Mouse (Mus musculus) cerebellum, adult 11 months (tissue): ENCODE measurements around the gene Cybrd1.

Source experiments
- DNase-seq: peaks from one replicate; pipeline ENCODE4 v3.0.0; 2022

The Cybrd1 gene

GRCm38 (mm10) chr2:71176329-71177249 lies 58.9 kb downstream of the Cybrd1 start:
- no peak for DNase-seq

DNA sequence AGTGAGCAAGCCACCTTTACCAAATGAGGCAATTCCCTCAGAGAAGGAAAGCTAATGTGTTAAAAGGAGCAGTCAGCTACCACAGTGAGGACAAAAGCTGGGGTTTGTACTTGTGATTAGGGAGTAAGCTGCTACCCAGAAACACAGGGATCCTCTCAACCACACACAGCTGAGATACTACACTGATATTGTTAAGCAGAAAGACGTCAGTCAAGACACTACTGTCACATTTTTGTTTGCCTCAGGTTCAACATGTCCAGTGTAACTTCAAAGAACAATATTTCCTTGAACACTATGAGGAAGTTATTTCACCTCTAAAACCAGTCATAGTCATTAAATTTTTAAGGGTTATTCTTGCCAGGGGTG lies 59.5 kb downstream of the Cybrd1 start:
- DNase-seq = no peak

- DNase-seq = no peak
These were observed 60.0 kb downstream of the Cybrd1 start for GRCm38 (mm10) chr2:71177760-71178159.

DNA sequence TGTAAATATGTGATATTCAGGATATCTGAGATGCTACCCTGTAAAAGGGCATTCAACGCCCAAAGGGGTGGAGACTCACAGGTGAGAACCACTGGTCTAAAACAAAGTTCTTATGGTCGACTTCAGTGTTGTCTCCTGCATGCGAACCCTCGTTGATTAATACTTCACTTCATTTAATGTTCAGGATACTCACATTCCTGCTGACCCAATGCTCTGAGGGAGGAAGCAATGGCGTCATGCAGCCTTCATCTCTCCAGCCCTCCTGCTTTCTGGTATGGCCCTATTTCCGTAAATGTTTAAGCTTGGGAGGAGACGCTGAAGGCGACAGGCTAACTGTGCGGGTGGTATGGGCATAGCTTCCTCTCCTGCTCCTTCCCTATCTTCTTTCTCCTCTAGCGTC lies 62.0 kb downstream of the Cybrd1 start:
- no peak for DNase-seq

GRCm38 (mm10) chr2:71180566-71181217 lies 63.0 kb downstream of the Cybrd1 start:
- DNase-seq = no peak

GRCm38 (mm10) chr2:71187950-71188349 lies 70.2 kb downstream of the Cybrd1 start:
- no peak for DNase-seq

DNA sequence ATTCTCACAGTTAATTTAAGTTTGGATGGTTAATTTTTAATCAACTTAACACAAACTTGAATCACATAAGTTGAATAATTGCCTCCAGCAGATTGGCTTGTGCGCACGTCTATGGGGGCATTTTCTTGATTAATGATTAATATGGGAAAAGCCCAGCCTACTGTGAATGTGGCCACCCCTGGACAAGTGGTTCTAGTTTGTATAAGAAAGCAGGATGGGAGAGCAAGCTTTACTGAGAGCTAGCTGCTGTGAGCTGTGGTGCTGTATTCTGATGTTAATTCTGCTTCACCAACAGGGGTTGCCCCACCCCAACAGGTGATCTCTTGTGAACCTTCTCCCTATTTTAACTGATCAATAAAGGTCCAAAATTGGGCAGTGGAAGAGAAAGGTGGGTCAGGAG lies 71.1 kb downstream of the Cybrd1 start:
- no peak for DNase-seq

DNA sequence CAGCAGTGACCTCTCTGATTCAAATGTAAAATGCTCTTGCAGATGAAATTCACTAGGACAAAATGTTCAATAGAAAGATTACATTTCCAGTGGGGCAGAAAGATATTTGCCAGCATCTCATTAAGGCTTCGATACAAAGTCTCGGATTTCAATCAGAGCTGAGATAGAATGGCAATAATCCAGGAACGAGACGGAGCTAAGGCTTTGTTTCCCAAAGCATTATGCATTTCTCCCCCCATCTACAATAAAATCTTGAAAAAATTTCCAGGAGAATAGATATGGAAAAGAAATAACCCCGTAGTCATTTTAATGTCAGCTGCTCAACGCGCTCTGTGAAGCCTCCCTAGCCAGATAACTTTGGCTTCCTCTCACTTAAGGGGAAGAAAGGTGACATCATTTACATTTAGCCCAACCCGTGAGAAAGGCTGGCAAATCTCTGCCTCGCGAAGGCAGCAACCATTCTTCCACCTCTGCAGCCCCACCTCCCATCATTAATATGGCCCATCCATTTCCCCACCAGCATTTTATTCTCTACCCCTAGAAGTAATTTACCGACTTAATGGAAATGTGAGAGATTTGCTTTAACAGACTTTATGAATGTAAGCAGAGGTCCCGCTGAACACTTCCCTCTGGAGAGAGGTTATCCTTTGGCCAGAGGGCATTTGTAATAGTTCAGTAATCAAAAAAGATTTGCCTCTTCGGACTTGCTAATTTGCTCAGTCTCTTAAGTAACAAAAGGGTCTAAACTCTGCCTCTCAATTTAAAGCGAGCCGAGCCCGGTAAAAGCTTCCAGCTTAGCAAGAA lies 73.9 kb downstream of the Cybrd1 start:
- no peak for DNase-seq

DNA sequence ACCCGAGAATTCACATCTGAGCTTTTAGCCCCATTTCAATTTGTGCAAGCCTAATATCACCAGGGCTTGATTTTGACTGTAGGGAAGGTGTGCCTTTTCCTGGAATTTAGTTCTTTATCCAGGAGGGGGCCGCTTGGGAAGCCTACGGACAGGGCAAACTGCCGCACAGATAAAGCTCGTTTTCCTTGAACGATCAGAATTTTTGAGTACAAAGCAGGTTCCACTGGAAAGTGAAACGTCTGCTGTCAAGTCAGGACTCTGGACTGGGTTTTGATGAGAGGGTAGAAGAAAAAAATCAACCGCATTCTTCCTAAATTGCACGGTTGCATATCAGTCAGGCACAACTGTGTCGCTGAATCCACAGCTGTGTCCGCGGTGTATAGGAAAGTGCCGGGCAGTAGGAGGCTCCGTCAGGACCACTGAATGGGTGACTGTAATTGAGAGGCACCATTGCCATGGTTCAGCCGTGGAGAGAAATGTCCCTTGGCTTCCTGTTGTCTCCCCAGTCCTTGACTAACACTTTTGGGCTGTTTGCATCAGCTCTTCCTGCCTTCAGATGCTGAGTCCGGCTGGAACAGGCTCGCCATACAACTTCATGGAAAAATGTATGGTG lies 74.6 kb downstream of the Cybrd1 start:
- no peak for DNase-seq
